Mouse (Mus musculus) myocyte (in vitro differentiated cells): ENCODE measurements around the gene Gsta1.

Source experiments
- REST ChIP-seq: IDR thresholded peaks from one replicate; pipeline ENCODE4 v1.6.1; 2011; ENCODE audit warnings: mild to moderate bottlenecking, control low read depth, moderate library complexity; ENCODE audit not compliant: insufficient read depth, insufficient read length
- SRF ChIP-seq: IDR thresholded peaks from one replicate; pipeline ENCODE4 v1.6.1; 2011; ENCODE audit warnings: low read depth; ENCODE audit not compliant: control insufficient read depth, insufficient read length

- TF ChIP-seq REST = no peak
- no peak for TF ChIP-seq SRF
Measured at GRCm38 (mm10) chr9:78210821-78211220, 19.6 kb upstream of the Gsta1 start.
